Mouse (Mus musculus) right cerebral cortex, adult 2 months (tissue): ENCODE data around the gene Tead2.
"Not testable (repeated sequence)": the region's sequence is repeated elsewhere in the genome, so short reads cannot be mapped to it uniquely, and the experiment has no call there.

Source experiments
- DNase-seq, 2 experiments: peaks; one replicate each; pipeline ENCODE4 v3.0.0; 2021 to 2022; ENCODE audit warnings: low spot score in 2 of 2

Tead2 gene

GRCm38 (mm10) chr7:45215673-45216441 is at the start of gene Tead2:
Gene Tead2, plus strand, starts transcription at chr7:45215753.
- no peak for DNase-seq

- DNase-seq: no peak
These were observed 48.6 kb upstream of the Tead2 start for GRCm38 (mm10) chr7:45166950-45167401.

GRCm38 (mm10) chr7:45167761-45168445 is 47.6 kb upstream of the Tead2 start:
- DNase-seq: no peak

GRCm38 (mm10) chr7:45168656-45169055 is 46.9 kb upstream of the Tead2 start:
- DNase-seq: no peak

GRCm38 (mm10) chr7:45169495-45169894 is 46.1 kb upstream of the Tead2 start:
- no peak for DNase-seq

- no peak for DNase-seq
These were observed 42.6 kb upstream of the Tead2 start for GRCm38 (mm10) chr7:45172974-45173373.

- DNase-seq: not testable (repeated sequence)
These were observed 41.8 kb upstream of the Tead2 start for GRCm38 (mm10) chr7:45173772-45174171.

- DNase-seq: no peak
These were observed 40.8 kb upstream of the Tead2 start for GRCm38 (mm10) chr7:45174567-45175280.

GRCm38 (mm10) chr7:45175398-45175797 is 40.2 kb upstream of the Tead2 start:
- DNase-seq: no peak

- no peak for DNase-seq
These were observed 39.6 kb upstream of the Tead2 start for GRCm38 (mm10) chr7:45175929-45176328.

GRCm38 (mm10) chr7:45176356-45176755 is 39.2 kb upstream of the Tead2 start:
- DNase-seq: no peak

GRCm38 (mm10) chr7:45178550-45178949 is 37.0 kb upstream of the Tead2 start:
- DNase-seq: no peak

- no peak for DNase-seq
These were observed 36.1 kb upstream of the Tead2 start, which contains the start of gene Gfy for GRCm38 (mm10) chr7:45179469-45179868. Gene Gfy, minus strand, starts transcription at chr7:45179569.

- no peak for DNase-seq
These were observed 34.6 kb upstream of the Tead2 start, which contains the start of gene Pth2 for GRCm38 (mm10) chr7:45180896-45181477. Gene Pth2, plus strand, starts transcription at chr7:45180995.

GRCm38 (mm10) chr7:45181540-45181939 is 34.0 kb upstream of the Tead2 start:
- no peak for DNase-seq

GRCm38 (mm10) chr7:45182199-45182601 is 33.4 kb upstream of the Tead2 start:
- peak; percentile 85 to 89 for DNase-seq

GRCm38 (mm10) chr7:45182606-45183005 is 32.9 kb upstream of the Tead2 start:
- no peak for DNase-seq

- no peak for DNase-seq
These were observed 31.9 kb upstream of the Tead2 start for GRCm38 (mm10) chr7:45183672-45184071.

GRCm38 (mm10) chr7:45185921-45186320 is 29.6 kb upstream of the Tead2 start:
- no peak for DNase-seq

GRCm38 (mm10) chr7:45189600-45189999 is 26.0 kb upstream of the Tead2 start:
- peak in 1 of 2 experiments; percentile 57 for DNase-seq

- no peak for DNase-seq
These were observed 25.4 kb upstream of the Tead2 start for GRCm38 (mm10) chr7:45190186-45190585.

- no peak for DNase-seq
These were observed 24.4 kb upstream of the Tead2 start for GRCm38 (mm10) chr7:45191161-45191560.
